Mouse (Mus musculus): ENCODE measurements around the gene Mecom. TPM values are rescaled to one million over a fixed set of nuclear protein-coding genes. Genes with fewer than 3 reads are reported as not detected.
A peak's percentile ranks its signal among the peaks of the same experiment; 100 is the strongest.

The Mecom gene
- polyA plus RNA-seq, 1 experiment from 2014 or later = 218 TPM

DNA sequence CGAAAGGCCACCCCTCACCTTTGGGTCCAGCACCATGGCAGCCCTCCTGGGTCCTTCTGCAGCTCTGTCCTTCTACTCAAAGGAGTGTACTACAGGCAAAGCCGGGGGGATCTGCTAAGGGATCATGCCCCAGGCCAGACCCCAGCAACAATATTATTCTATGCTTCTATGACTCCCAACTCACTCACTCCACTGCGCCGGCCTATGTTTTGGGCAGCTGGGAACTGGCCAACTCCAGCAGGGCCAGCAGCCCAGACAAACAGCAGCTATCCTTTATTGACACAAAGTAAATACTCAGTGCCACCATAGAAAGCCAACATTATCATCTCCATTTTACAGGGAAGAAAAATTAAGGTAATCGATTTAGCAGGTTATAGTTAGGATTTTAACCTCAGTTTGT lies 186.6 kb downstream of the Mecom start:
- no peak overlapping the region for H3K4me3 ChIP-seq (ENCODE audit: low read depth, low read length)
- H3K27ac ChIP-seq (replicated peaks; ENCODE audit: low read depth, low read length) = 0 out of 2 replicates have a peak overlapping the region, but pooled peaks have one; percentile 55
- DNase-seq (ENCODE audit: low spot score) = no peak
- no peak overlapping the region for H3K9ac ChIP-seq (ENCODE audit: low read length)
- H3K36me3 ChIP-seq (ENCODE audit: control insufficient read depth, insufficient read depth, low read length) = no peaks in the 10 kb centered on the region
- no peaks in the 10 kb centered on the region for H3K27me3 ChIP-seq (ENCODE audit: control insufficient read depth, insufficient read depth, low read length)
- no peaks in the 10 kb centered on the region for H3K9me3 ChIP-seq (ENCODE audit: control insufficient read depth, low read length)
- 75% methylated on average over 5 of the region's 5 CpGs for WGBS
- ATAC-seq (ENCODE audit: insufficient number of reproducible peaks, low FRiP score, low TSS enrichment, low read depth) = no peak
- H3K4me2 ChIP-seq (ENCODE audit: low read depth, severe bottlenecking) = no peak overlapping the region
- H3K4me1 ChIP-seq (ENCODE audit: control insufficient read depth, insufficient read depth, low read length) = peaks cover 21% of the 10 kb centered on the region

GRCm38 (mm10) chr3:30353878-30354727 lies 193.7 kb downstream of the Mecom start:
- peaks cover 12% of the 10 kb centered on the region for H3K4me1 ChIP-seq (ENCODE audit: control insufficient read depth, insufficient read depth, low read length)

GRCm38 (mm10) chr3:30349279-30349678 lies 198.5 kb downstream of the Mecom start:
- H3K4me1 ChIP-seq (ENCODE audit: control insufficient read depth, insufficient read depth, low read length) = peaks cover 17% of the 10 kb centered on the region; the same call in 1 of the 2 replicates
- ATAC-seq (ENCODE audit: insufficient number of reproducible peaks, low FRiP score, low TSS enrichment, low read depth) (no peak), DNase-seq (ENCODE audit: low spot score) (peak; percentile 52)
- H3K9ac ChIP-seq (ENCODE audit: low read length) = no peak overlapping the region
- H3K27me3 ChIP-seq (ENCODE audit: control insufficient read depth, insufficient read depth, low read length) = no peaks in the 10 kb centered on the region
- no peak overlapping the region for H3K4me3 ChIP-seq (ENCODE audit: low read depth, low read length)
- H3K9me3 ChIP-seq (ENCODE audit: control insufficient read depth, low read length) = no peaks in the 10 kb centered on the region
- 19% methylated on average over 7 of the region's 7 CpGs for WGBS
- H3K36me3 ChIP-seq (ENCODE audit: control insufficient read depth, insufficient read depth, low read length) = no peaks in the 10 kb centered on the region
- H3K27ac ChIP-seq (replicated peaks; ENCODE audit: low read depth, low read length) = no peak overlapping the region
- H3K4me2 ChIP-seq (ENCODE audit: low read depth, severe bottlenecking) = no peak overlapping the region

More at GRCm38 (mm10) chr3:30353878-30354727, 193.7 kb downstream of the Mecom start:
- no peaks in the 10 kb centered on the region for H3K36me3 ChIP-seq (ENCODE audit: control insufficient read depth, insufficient read depth, low read length)
- H3K9me3 ChIP-seq (ENCODE audit: control insufficient read depth, low read length) = no peaks in the 10 kb centered on the region
- H3K4me2 ChIP-seq (ENCODE audit: low read depth, severe bottlenecking) = no peak overlapping the region
- no peak overlapping the region for H3K27ac ChIP-seq (replicated peaks; ENCODE audit: low read depth, low read length)
- DNase-seq (ENCODE audit: low spot score) = no peak
- H3K27me3 ChIP-seq (ENCODE audit: control insufficient read depth, insufficient read depth, low read length) = no peaks in the 10 kb centered on the region
- H3K9ac ChIP-seq (ENCODE audit: low read length) = no peak overlapping the region
- H3K4me3 ChIP-seq (ENCODE audit: low read depth, low read length) = no peak overlapping the region
- no peak for ATAC-seq (ENCODE audit: insufficient number of reproducible peaks, low FRiP score, low TSS enrichment, low read depth)
- WGBS = 41% methylated on average over 6 of the region's 6 CpGs

GRCm38 (mm10) chr3:30344151-30344550 lies 203.7 kb downstream of the Mecom start:
- DNase-seq (ENCODE audit: low spot score) (no peak), ATAC-seq (ENCODE audit: insufficient number of reproducible peaks, low FRiP score, low TSS enrichment, low read depth) (no peak)
- WGBS = 89% methylated on average over 4 of the region's 4 CpGs

GRCm38 (mm10) chr3:30332337-30332736 lies 215.5 kb downstream of the Mecom start:
- no peaks in the 10 kb centered on the region for H3K36me3 ChIP-seq (ENCODE audit: control insufficient read depth, insufficient read depth, low read length)
- WGBS = 91% methylated on average over 6 of the region's 6 CpGs
- DNase-seq (ENCODE audit: low spot score) (no peak), ATAC-seq (ENCODE audit: insufficient number of reproducible peaks, low FRiP score, low TSS enrichment, low read depth) (no peak)
- no peak overlapping the region for H3K9ac ChIP-seq (ENCODE audit: low read length)
- H3K9me3 ChIP-seq (ENCODE audit: control insufficient read depth, low read length) = no peaks in the 10 kb centered on the region
- no peak overlapping the region for H3K4me2 ChIP-seq (ENCODE audit: low read depth, severe bottlenecking)
- H3K4me3 ChIP-seq (ENCODE audit: low read depth, low read length) = no peak overlapping the region
- no peak overlapping the region for H3K27ac ChIP-seq (replicated peaks; ENCODE audit: low read depth, low read length)
- no peaks in the 10 kb centered on the region for H3K27me3 ChIP-seq (ENCODE audit: control insufficient read depth, insufficient read depth, low read length)
- no peaks in the 10 kb centered on the region for H3K4me1 ChIP-seq (ENCODE audit: control insufficient read depth, insufficient read depth, low read length)

More at GRCm38 (mm10) chr3:30344151-30344550, 203.7 kb downstream of the Mecom start:
- Histone ChIP-seq H3K4me1 (ENCODE audit: control insufficient read depth, insufficient read depth, low read length) (peaks cover 6% of the 10 kb centered on the region; the same call in 1 of the 2 replicates), H3K4me2 (ENCODE audit: low read depth, severe bottlenecking) (no peak overlapping the region), H3K36me3 (ENCODE audit: control insufficient read depth, insufficient read depth, low read length) (no peaks in the 10 kb centered on the region), H3K9me3 (ENCODE audit: control insufficient read depth, low read length) (no peaks in the 10 kb centered on the region), H3K27me3 (ENCODE audit: control insufficient read depth, insufficient read depth, low read length) (no peaks in the 10 kb centered on the region), H3K9ac (ENCODE audit: low read length) (no peak overlapping the region), H3K4me3 (ENCODE audit: low read depth, low read length) (no peak overlapping the region), H3K27ac (replicated peaks; ENCODE audit: low read depth, low read length) (no peak overlapping the region)

- Histone ChIP-seq H3K36me3 (ENCODE audit: control insufficient read depth, insufficient read depth, low read length) (no peaks in the 10 kb centered on the region), H3K27me3 (ENCODE audit: control insufficient read depth, insufficient read depth, low read length) (no peaks in the 10 kb centered on the region), H3K4me1 (ENCODE audit: control insufficient read depth, insufficient read depth, low read length) (no peaks in the 10 kb centered on the region), H3K4me2 (ENCODE audit: low read depth, severe bottlenecking) (no peak overlapping the region), H3K4me3 (ENCODE audit: low read depth, low read length) (no peak overlapping the region), H3K9ac (ENCODE audit: low read length) (no peak overlapping the region), H3K27ac (replicated peaks; ENCODE audit: low read depth, low read length) (no peak overlapping the region), H3K9me3 (ENCODE audit: control insufficient read depth, low read length) (no peaks in the 10 kb centered on the region)
- ATAC-seq (ENCODE audit: insufficient number of reproducible peaks, low FRiP score, low TSS enrichment, low read depth) (no peak), DNase-seq (ENCODE audit: low spot score) (no peak)
- WGBS = 90% methylated on average over 3 of the region's 3 CpGs
These were observed 217.3 kb downstream of the Mecom start for GRCm38 (mm10) chr3:30330476-30330875.

GRCm38 (mm10) chr3:30330021-30330420 lies 217.8 kb downstream of the Mecom start:
- 81% methylated on average over 3 of the region's 3 CpGs for WGBS
- no peak overlapping the region for H3K27ac ChIP-seq (replicated peaks; ENCODE audit: low read depth, low read length)
- no peak overlapping the region for H3K9ac ChIP-seq (ENCODE audit: low read length)
- DNase-seq (ENCODE audit: low spot score) = no peak
- no peaks in the 10 kb centered on the region for H3K4me1 ChIP-seq (ENCODE audit: control insufficient read depth, insufficient read depth, low read length)
- no peak overlapping the region for H3K4me3 ChIP-seq (ENCODE audit: low read depth, low read length)
- no peak for ATAC-seq (ENCODE audit: insufficient number of reproducible peaks, low FRiP score, low TSS enrichment, low read depth)
- H3K36me3 ChIP-seq (ENCODE audit: control insufficient read depth, insufficient read depth, low read length) = no peaks in the 10 kb centered on the region
- H3K9me3 ChIP-seq (ENCODE audit: control insufficient read depth, low read length) = no peaks in the 10 kb centered on the region
- no peaks in the 10 kb centered on the region for H3K27me3 ChIP-seq (ENCODE audit: control insufficient read depth, insufficient read depth, low read length)
- no peak overlapping the region for H3K4me2 ChIP-seq (ENCODE audit: low read depth, severe bottlenecking)

GRCm38 (mm10) chr3:30314955-30315354 lies 232.9 kb downstream of the Mecom start:
- Histone ChIP-seq H3K36me3 (ENCODE audit: control insufficient read depth, insufficient read depth, low read length) (no peaks in the 10 kb centered on the region), H3K9ac (ENCODE audit: low read length) (no peak overlapping the region), H3K27me3 (ENCODE audit: control insufficient read depth, insufficient read depth, low read length) (no peaks in the 10 kb centered on the region), H3K27ac (replicated peaks; ENCODE audit: low read depth, low read length) (no peak overlapping the region), H3K9me3 (ENCODE audit: control insufficient read depth, low read length) (no peaks in the 10 kb centered on the region), H3K4me3 (ENCODE audit: low read depth, low read length) (no peak overlapping the region), H3K4me2 (ENCODE audit: low read depth, severe bottlenecking) (no peak overlapping the region), H3K4me1 (ENCODE audit: control insufficient read depth, insufficient read depth, low read length) (peaks cover 14% of the 10 kb centered on the region)
- WGBS = 63% methylated on average over 2 of the region's 2 CpGs
- DNase-seq (ENCODE audit: low spot score) (no peak), ATAC-seq (ENCODE audit: insufficient number of reproducible peaks, low FRiP score, low TSS enrichment, low read depth) (no peak)

Measured in limb, embryonic 11.5 days (tissue).